Mouse (Mus musculus): ENCODE results near the gene Shisa8. TPM values are rescaled to one million over a fixed set of nuclear protein-coding genes. Genes with fewer than 3 reads are reported as not detected.

The Shisa8 gene
- polyA plus RNA-seq, 1 experiment, result 0.13 TPM

- no peak for TF ChIP-seq TCF3 (IDR thresholded peaks at IDR 0.05; ENCODE audit: insufficient read length, low read depth)
- TF ChIP-seq TCF12 (IDR thresholded peaks at IDR 0.05; ENCODE audit: insufficient read depth, poor library complexity, severe bottlenecking), result no peak
- TF ChIP-seq REST (IDR thresholded peaks at IDR 0.05; ENCODE audit: insufficient read depth, insufficient read length), result no peak
- peaks cover 53% of the 10 kb centered on the region for H3K36me3 ChIP-seq (ENCODE audit: control insufficient read depth, insufficient read depth)
- H3K4me3 ChIP-seq, result no peak overlapping the region
- H3K27me3 ChIP-seq (ENCODE audit: control insufficient read depth, insufficient read depth, insufficient read length), result no peaks in the 10 kb centered on the region
- H3K79me2 ChIP-seq (ENCODE audit: control insufficient read depth, insufficient read depth), result no peaks in the 10 kb centered on the region
- no peak overlapping the region for H3K4me2 ChIP-seq (ENCODE audit: low read depth)
- no peak overlapping the region for H3ac ChIP-seq (ENCODE audit: control insufficient read depth, insufficient read length)
Measured at GRCm38 (mm10) chr15:82204680-82205371, 7.8 kb downstream of the Shisa8 start.

- H3K4me2 ChIP-seq (ENCODE audit: low read depth), result no peak overlapping the region
- TF ChIP-seq USF1 (IDR thresholded peaks at IDR 0.05; ENCODE audit: low read depth) (no peak), SRF (IDR thresholded peaks at IDR 0.05; ENCODE audit: control insufficient read depth, insufficient read length, low read depth) (no peak), POLR2AphosphoS2 (IDR thresholded peaks at IDR 0.05; ENCODE audit: insufficient read length, low read depth) (peak; percentile 82), POLR2A (IDR thresholded peaks at IDR 0.05; ENCODE audit: insufficient read length, low read depth) (peak; percentile 41), REST (IDR thresholded peaks at IDR 0.05; ENCODE audit: insufficient read depth, insufficient read length) (no peak)
- H3ac ChIP-seq (ENCODE audit: control insufficient read depth, insufficient read length), result no peak overlapping the region
- H3K27me3 ChIP-seq (ENCODE audit: control insufficient read depth, insufficient read depth, insufficient read length), result no peaks in the 10 kb centered on the region
- H3K4me3 ChIP-seq, result no peak overlapping the region
- peaks cover 57% of the 10 kb centered on the region for H3K36me3 ChIP-seq (ENCODE audit: control insufficient read depth, insufficient read depth)
- H3K79me2 ChIP-seq (ENCODE audit: control insufficient read depth, insufficient read depth), result no peaks in the 10 kb centered on the region
Measured at GRCm38 (mm10) chr15:82203611-82204351, 8.8 kb downstream of the Shisa8 start.

- H3K4me2 ChIP-seq (ENCODE audit: low read depth), result no peak overlapping the region
- no peak overlapping the region for H3K4me3 ChIP-seq
- TF ChIP-seq POLR2A (IDR thresholded peaks at IDR 0.05; ENCODE audit: insufficient read length, low read depth) (peak; percentile 15), SRF (IDR thresholded peaks at IDR 0.05; ENCODE audit: control insufficient read depth, insufficient read length, low read depth) (no peak)
- no peaks in the 10 kb centered on the region for H3K79me2 ChIP-seq (ENCODE audit: control insufficient read depth, insufficient read depth)
- no peak overlapping the region for H3ac ChIP-seq (ENCODE audit: control insufficient read depth, insufficient read length)
- no peaks in the 10 kb centered on the region for H3K27me3 ChIP-seq (ENCODE audit: control insufficient read depth, insufficient read depth, insufficient read length)
- peaks cover 64% of the 10 kb centered on the region for H3K36me3 ChIP-seq (ENCODE audit: control insufficient read depth, insufficient read depth)
Measured at GRCm38 (mm10) chr15:82203090-82203489, 9.5 kb downstream of the Shisa8 start.

- H3ac ChIP-seq (ENCODE audit: control insufficient read depth, insufficient read length), result no peak overlapping the region
- peaks cover 69% of the 10 kb centered on the region for H3K36me3 ChIP-seq (ENCODE audit: control insufficient read depth, insufficient read depth)
- no peaks in the 10 kb centered on the region for H3K27me3 ChIP-seq (ENCODE audit: control insufficient read depth, insufficient read depth, insufficient read length)
- no peaks in the 10 kb centered on the region for H3K79me2 ChIP-seq (ENCODE audit: control insufficient read depth, insufficient read depth)
- no peak overlapping the region for H3K4me2 ChIP-seq (ENCODE audit: low read depth)
- no peak overlapping the region for H3K4me3 ChIP-seq
- TF ChIP-seq MYOD1 (IDR thresholded peaks at IDR 0.05; ENCODE audit: control insufficient read depth in 1 of 3, insufficient read length in 2 of 3, low read depth in 2 of 3) (no peak), REST (IDR thresholded peaks at IDR 0.05; ENCODE audit: insufficient read depth, insufficient read length) (no peak), TCF3 (IDR thresholded peaks at IDR 0.05; ENCODE audit: insufficient read length, low read depth) (no peak), USF1 (IDR thresholded peaks at IDR 0.05; ENCODE audit: low read depth) (no peak), CEBPB (IDR thresholded peaks at IDR 0.05; ENCODE audit: insufficient read depth, poor library complexity, severe bottlenecking) (no peak), E2F4 (IDR thresholded peaks at IDR 0.05; ENCODE audit: insufficient read depth) (no peak), MYOG (IDR thresholded peaks at IDR 0.05; ENCODE audit: control insufficient read depth in 1 of 3, insufficient read depth in 1 of 3, insufficient read length in 2 of 3, low read depth in 2 of 3) (no peak)
Measured at GRCm38 (mm10) chr15:82202086-82202485, 10.5 kb downstream of the Shisa8 start.

- H3K36me3 ChIP-seq (ENCODE audit: control insufficient read depth, insufficient read depth), result peaks cover 77% of the 10 kb centered on the region
- no peak overlapping the region for H3K4me2 ChIP-seq (ENCODE audit: low read depth)
- no peak overlapping the region for H3K4me3 ChIP-seq
- H3ac ChIP-seq (ENCODE audit: control insufficient read depth, insufficient read length), result no peak overlapping the region
- no peaks in the 10 kb centered on the region for H3K79me2 ChIP-seq (ENCODE audit: control insufficient read depth, insufficient read depth)
- no peaks in the 10 kb centered on the region for H3K27me3 ChIP-seq (ENCODE audit: control insufficient read depth, insufficient read depth, insufficient read length)
- no peak for TF ChIP-seq SRF (IDR thresholded peaks at IDR 0.05; ENCODE audit: control insufficient read depth, insufficient read length, low read depth)
Measured at GRCm38 (mm10) chr15:82199546-82199945, 13.1 kb downstream of the Shisa8 start.

- H3K36me3 ChIP-seq (ENCODE audit: control insufficient read depth, insufficient read depth), result peaks cover 74% of the 10 kb centered on the region
- no peak overlapping the region for H3K4me2 ChIP-seq (ENCODE audit: low read depth)
- TF ChIP-seq POLR2A (IDR thresholded peaks at IDR 0.05; ENCODE audit: insufficient read length, low read depth) (no peak), MYOG (IDR thresholded peaks at IDR 0.05; ENCODE audit: control insufficient read depth in 1 of 3, insufficient read depth in 1 of 3, insufficient read length in 2 of 3, low read depth in 2 of 3) (no peak), TCF3 (IDR thresholded peaks at IDR 0.05; ENCODE audit: insufficient read length, low read depth) (no peak), E2F4 (IDR thresholded peaks at IDR 0.05; ENCODE audit: insufficient read depth) (no peak)
- no peaks in the 10 kb centered on the region for H3K79me2 ChIP-seq (ENCODE audit: control insufficient read depth, insufficient read depth)
- no peak overlapping the region for H3K4me3 ChIP-seq
- H3ac ChIP-seq (ENCODE audit: control insufficient read depth, insufficient read length), result no peak overlapping the region
- no peaks in the 10 kb centered on the region for H3K27me3 ChIP-seq (ENCODE audit: control insufficient read depth, insufficient read depth, insufficient read length)
Measured at GRCm38 (mm10) chr15:82198342-82198741, 14.3 kb downstream of the Shisa8 start.

Measured in myocyte (in vitro differentiated cells).